Mouse (Mus musculus) gastrocnemius, adult 18-20 months (tissue): ENCODE results near the gene St3gal5. TPM values are rescaled to one million over a fixed set of nuclear protein-coding genes. Genes with fewer than 3 reads are reported as not detected.
"Not testable (repeated sequence)": the region's sequence is repeated elsewhere in the genome, so short reads cannot be mapped to it uniquely, and the experiment has no call there.

Experiments
- DNase-seq: peaks from one replicate; pipeline ENCODE4 v3.0.0; 2021; ENCODE audit warnings: low spot score
- long read RNA-seq, 2 experiments: library from polyadenylated mRNA; stranded (forward); transcript quantifications; one replicate each; pipeline ENCODE4 v2.0.0; 2021
- total RNA-seq, 2 experiments: library from RNA; stranded (reverse); gene quantifications; 2 replicates each; pipeline ENCODE4 v1.2.3; 2021

The St3gal5 gene
- 10 to 100 TPM; 58.1 to 85.3 TPM for total RNA-seq
- long read RNA-seq, experiment 1, transcript St3gal5-202 (7 exons, 2,439 nt) = minor isoform, 10 of 194 reads
- long read RNA-seq, experiment 1, transcript St3gal5-201 (7 exons, 2,258 nt) = major isoform, 157 of 194 reads
- long read RNA-seq, experiment 1, partial matches to known transcripts = 5 of 194 reads
- long read RNA-seq, experiment 1, other reads (novel, unspliced or antisense) = 22 of 194 reads
- long read RNA-seq, experiment 2, transcript St3gal5-201 (7 exons, 2,258 nt) = major isoform, 56 of 67 reads
- long read RNA-seq, experiment 2, transcript St3gal5-202 (7 exons, 2,439 nt) = minor isoform, 5 of 67 reads
- long read RNA-seq, experiment 2, partial matches to known transcripts = 1 of 67 reads
- long read RNA-seq, experiment 2, other reads (novel, unspliced or antisense) = 5 of 67 reads

DNA sequence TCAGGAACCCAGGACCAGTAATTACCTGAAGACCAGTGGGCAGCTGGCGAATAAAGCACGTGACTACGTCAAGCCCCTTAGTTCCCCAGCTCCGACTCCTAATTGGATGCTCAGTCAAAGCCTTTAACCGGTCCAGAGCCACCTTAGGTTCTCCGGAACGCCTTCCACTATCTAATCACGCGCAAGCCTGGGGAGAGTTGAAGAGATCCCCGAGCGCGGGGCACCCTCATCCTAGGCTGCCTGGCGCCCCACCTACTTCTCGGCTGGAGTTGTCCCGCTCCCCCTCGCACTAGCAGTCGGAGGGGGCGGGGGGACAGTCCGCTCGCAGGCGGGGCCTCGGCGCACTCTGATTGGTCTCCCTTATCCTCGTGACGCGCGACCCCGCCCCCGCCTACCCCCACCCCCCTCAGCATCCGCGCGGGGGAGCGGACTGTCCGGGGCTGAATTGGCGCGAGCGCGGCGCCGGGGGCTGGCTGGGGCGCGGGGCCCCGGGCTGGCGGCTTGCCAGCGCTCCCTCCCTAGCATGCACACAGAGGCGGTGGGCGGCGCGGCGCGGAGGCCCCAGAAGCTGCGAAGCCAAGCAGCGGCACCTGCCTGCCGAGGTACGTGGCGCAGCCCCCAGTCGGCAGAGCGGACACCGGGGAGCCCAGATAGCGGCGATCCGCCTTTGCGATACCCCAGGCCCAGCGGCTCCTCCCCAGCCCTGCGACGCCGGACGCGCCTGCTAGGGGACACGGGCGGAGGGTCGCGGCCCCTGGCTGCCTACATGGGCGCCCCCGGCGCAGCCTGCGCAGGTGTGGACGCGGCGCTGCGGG, at the start of gene St3gal5:
St3gal5 (plus strand) TSS at position 412 of the 815 bp plus-strand sequence.
- DNase-seq = peak; percentile 90

GRCm38 (mm10) chr6:72048643-72049042, 48.7 kb upstream of the St3gal5 start:
- DNase-seq = no peak

GRCm38 (mm10) chr6:72049941-72050340, 47.5 kb upstream of the St3gal5 start:
- DNase-seq = no peak

- no peak for DNase-seq
Measured at GRCm38 (mm10) chr6:72050827-72051226, 46.6 kb upstream of the St3gal5 start.

DNA sequence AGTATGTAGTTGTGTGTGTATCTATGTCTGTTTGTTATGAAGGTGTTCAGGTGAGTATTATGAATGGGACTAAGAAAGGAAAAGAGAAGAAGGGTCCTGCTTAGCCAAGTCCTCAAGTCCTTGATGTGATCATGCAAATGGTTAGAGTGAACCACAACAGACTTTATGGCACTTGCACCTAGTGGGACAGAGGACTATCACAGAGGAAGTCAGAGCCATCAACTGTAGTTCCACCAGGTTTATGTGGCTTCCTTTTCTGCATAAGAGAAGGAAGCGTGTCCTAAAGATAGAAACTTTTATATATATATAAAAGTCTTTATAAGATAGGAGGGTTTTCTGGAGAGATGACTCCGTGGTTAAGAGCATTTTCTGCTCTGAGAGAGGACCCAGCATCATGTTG, 46.1 kb upstream of the St3gal5 start:
- no peak for DNase-seq

DNA sequence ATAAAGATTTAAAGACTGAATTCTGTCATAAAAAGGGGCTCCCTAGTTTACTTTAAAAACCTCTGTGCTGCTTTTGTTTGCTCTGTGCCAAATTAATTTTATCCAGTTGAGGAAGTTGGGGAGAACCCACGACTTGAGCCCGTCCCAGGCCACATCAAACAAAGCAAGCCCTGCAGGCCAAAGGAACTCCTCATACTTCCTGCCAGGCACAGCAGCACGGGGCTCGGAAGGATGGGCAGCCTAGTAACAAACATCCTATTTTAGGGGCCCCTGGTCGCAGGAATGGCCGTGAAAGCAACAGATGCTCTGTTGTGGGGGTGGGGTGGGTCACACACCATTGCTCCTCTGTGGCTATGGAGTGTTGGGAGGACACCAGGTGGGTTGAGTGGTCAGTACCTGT, 45.6 kb upstream of the St3gal5 start:
- DNase-seq = no peak

DNA sequence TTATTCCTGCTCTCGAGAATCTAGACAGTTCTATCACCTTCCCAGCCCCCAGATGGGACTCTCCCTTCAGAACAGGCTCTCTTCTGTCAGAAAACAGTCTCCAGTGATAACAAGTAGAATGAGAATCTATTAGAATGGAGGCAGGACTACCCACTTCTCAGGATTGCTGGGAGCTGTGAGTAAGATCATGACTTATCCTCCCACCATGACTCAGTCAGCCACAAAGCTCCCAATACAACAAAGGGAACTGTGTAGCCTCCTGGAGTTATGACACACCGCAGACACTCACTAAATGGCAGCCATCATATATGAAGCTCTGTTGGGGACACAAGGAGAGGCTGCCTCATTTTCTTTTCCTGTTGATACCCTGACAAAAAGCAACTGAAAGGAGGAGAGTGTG, 40.8 kb upstream of the St3gal5 start:
- DNase-seq = no peak

DNA sequence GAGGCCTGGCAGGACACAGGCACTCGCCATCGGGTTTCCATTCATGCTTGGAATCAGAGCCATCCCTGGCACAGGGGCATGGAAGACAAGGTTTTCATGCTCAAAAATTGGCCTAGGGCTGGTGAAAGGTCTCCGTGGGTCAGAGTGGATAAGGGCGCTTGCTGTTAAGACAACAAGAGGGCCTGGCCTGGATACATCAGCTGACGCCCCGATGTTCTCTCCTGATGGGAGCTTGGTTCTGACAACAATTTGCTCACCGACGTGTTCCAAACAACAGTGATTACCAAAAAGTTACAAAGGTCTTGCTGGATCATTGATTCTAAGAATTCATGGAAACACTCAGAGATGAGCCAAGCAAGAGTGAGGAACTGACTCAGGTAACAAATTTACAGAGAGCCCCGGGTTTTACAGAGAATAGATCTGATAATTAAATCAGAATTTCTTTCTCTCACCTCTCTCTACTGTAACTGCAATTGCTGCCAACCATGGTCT, 38.9 kb upstream of the St3gal5 start:
- no peak for DNase-seq

DNA sequence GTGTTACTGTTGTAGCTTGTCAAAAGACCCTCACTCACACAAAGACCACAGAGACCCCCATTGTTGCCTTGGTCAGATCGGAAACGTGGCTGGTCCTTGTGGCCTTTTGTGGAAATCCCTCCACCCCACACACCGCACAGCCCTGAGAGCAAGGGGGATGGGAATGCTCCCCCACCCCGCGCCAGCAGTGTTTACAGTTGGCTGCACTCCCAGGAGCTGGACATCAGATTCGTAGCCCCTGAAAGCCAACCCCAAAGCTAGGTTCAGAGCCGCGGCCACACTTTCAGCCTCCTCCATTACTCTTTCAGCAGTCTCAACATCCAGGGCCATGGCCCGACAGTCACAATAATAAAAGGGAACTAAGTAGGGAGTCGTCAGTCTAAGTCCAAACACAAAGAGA, 36.7 kb upstream of the St3gal5 start:
- DNase-seq = not testable (repeated sequence)

DNA sequence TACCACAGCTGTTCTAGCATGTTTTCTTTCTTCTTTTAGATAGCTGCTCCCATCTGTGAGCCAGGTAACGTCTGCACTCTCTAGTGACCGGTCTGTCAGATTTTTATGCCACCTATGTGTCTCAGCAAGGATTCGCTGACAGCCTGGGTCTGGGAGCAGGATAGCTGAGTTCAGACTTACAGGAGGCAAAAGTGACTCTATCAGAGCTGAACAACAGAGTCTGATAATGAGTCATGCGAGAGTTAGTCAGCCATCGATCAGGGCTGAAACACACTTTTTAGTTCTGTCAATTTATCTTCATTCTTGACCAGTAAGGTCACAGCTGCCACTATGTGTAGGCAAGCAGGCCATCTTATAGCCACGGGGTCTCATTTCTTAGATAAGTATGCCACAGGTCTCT, 33.7 kb upstream of the St3gal5 start:
- DNase-seq = no peak

GRCm38 (mm10) chr6:72065988-72066387, 31.4 kb upstream of the St3gal5 start:
- no peak for DNase-seq

DNA sequence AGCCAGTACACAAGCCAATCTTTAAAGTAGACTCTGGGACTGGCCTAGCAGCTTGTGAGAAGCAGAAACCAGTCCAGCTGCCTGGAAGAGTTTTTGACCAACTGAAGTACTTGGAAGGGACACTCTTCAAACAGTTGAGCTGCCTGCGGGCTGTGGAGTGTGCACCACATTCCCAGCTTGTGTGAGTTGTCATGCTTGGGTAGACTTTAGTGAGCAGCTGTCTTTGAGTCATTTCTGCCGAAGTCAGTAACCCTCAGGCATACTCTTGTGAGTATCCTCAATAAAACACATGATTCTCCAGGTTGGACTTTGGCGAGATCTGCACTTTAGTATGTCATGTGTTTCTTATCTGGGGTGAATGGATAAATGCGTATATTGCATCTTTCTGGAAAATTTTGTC, 29.0 kb upstream of the St3gal5 start:
- no peak for DNase-seq

DNA sequence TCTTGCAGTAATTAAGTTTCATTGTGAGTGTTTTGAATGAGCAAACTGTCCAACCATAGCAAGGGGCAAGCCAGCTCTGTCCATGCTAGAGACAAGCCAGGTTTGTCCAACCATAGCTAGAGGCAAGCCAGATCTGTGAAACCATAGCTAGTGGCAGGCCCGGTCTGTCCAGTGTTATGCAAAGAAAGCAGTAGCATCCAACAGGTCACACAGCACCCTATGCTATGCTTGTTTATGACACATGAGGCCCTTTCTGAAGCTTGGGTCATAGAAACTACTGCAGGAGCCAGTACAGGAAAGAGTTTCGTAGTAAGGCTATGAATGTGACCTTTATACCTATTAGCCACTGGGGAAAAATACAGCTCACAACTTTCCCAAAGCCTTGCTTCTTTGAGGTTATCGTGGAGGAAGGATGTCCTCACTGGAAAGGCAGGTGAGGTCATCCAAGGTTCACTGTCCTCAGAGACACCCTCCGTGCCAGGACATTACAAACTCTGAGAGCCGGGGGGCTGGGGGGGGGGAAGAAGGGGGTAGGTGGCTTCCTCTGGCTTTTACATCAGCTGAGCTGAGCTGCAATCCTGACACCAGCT, 26.0 kb upstream of the St3gal5 start:
- no peak for DNase-seq

DNA sequence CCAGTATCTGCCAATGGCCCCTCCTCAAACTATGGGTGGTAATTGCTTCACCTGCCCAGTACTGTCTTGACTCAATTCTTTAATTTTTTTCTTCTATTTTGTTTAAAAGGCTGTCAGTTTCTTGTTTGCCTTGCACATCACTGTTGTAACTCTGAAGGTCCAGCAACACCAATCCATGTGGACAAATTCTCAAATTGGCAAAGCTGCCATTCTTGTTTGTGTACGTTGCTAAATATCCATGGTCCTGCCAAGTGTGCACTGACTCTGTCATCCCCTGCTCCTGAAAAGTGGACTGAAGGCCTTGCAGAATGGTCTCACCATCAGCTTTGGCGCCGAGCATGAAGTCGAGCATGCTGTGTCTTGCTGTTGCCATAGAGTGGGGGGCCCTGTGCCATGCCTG, 23.6 kb upstream of the St3gal5 start:
- DNase-seq = no peak

GRCm38 (mm10) chr6:72076512-72076911, 20.9 kb upstream of the St3gal5 start:
- peak; percentile 45 for DNase-seq

GRCm38 (mm10) chr6:72078178-72078577, 19.2 kb upstream of the St3gal5 start:
- DNase-seq = no peak

DNA sequence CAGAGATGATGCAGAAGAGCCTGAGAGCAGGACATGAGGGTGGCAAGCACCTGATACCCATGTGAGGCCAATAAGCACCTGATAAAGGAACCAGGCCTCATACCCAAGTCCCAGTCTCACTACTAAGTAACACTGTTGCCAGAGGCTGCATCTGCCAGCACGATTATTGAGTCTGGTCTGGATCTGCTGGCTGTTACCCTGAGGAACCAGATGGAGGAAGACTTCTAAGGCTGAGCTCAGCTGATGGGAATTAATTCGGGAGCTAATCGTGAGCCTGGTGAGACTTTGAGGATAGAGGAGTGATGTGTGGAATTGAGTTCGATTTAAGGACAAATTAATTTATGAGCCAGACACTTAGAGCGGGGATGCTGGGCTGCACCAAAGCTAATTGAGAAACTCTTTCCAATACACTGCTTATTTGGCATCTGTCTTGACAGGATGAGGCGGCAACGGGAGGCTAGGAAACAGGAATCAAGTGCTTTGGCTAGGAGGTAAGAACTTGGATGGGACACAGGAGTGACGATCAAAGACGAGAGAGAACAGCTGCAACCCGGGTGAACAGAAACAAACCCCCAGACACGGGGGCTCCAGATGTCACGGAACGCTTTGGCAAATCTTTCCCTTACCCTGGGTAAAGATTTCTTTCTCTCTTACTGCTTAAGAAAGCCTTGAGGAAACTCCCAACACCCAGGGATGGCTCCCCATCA, 15.9 kb upstream of the St3gal5 start:
- peak; percentile 49 for DNase-seq

DNA sequence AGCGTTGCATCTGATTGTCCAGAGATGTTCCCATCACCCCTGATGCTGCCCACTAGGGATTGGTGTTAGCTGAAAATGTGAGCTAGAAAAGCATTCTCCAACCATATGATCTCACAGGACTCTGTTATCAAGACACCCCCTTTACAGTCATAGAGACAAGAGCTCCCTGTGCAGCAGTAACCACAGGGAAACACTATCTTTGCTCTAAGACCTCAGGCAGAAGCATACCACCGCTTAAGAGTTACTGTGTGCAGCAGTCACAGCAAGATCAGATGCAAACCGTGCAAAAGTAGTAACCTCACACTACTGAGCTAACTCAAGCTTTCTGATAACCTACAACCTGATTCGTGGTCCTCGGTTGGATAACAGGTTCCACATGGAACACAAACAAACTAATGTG, 10.0 kb upstream of the St3gal5 start:
- no peak for DNase-seq

GRCm38 (mm10) chr6:72089865-72090264, 7.5 kb upstream of the St3gal5 start:
- DNase-seq = no peak

- DNase-seq = no peak
Measured at GRCm38 (mm10) chr6:72091007-72091406, 6.4 kb upstream of the St3gal5 start.

GRCm38 (mm10) chr6:72093121-72093520, 4.3 kb upstream of the St3gal5 start:
- no peak for DNase-seq

DNA sequence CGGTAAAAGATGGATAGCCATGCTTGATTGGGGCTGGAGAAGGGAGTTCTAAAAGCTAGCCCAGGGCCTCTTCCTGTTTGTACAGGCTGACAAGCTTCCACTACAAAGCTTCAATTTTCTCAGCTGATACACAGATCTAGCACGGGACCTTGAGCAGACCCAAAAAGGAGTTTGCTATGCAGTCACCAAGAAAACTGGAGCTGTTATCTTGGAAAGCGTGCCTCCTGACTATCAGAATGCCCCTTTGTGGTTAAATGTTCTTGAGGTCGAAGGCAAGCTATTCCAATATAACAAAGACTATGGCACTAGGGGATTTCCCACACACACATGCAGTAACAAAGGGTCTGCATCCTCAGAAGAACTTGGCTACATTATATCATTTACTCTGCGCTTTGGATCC, 1.2 kb upstream of the St3gal5 start:
- DNase-seq = no peak
